Mouse (Mus musculus) kidney, postnatal 14 days (tissue): ENCODE measurements around the gene Ripor3.
A peak's percentile ranks its signal among the peaks of the same experiment; 100 is the strongest.
"Not testable (repeated sequence)": the region's sequence is repeated elsewhere in the genome, so short reads cannot be mapped to it uniquely, and the experiment has no call there.

Experiments
- DNase-seq: peaks from one replicate; pipeline ENCODE4 v3.0.0; 2022; ENCODE audit warnings: mixed read lengths

Gene Ripor3

GRCm38 (mm10) chr2:168009936-168010668, at the start of gene Ripor3:
Gene Ripor3, minus strand, starts transcription at chr2:168010618.
- peak; percentile 82 for DNase-seq

- no peak for DNase-seq
Measured at GRCm38 (mm10) chr2:168059200-168059790, 48.9 kb upstream of the Ripor3 start.

GRCm38 (mm10) chr2:168058488-168059199, 48.2 kb upstream of the Ripor3 start:
- DNase-seq, result peak; percentile 65

GRCm38 (mm10) chr2:168057876-168058275, 47.5 kb upstream of the Ripor3 start:
- not testable (repeated sequence) for DNase-seq

GRCm38 (mm10) chr2:168056666-168056933, 46.2 kb upstream of the Ripor3 start:
- no peak for DNase-seq

GRCm38 (mm10) chr2:168055910-168056665, 45.7 kb upstream of the Ripor3 start:
- no peak for DNase-seq

- DNase-seq, result no peak
Measured at GRCm38 (mm10) chr2:168054142-168054541, 43.7 kb upstream of the Ripor3 start.

GRCm38 (mm10) chr2:168052689-168053088, 42.3 kb upstream of the Ripor3 start:
- DNase-seq, result peak; percentile 69

GRCm38 (mm10) chr2:168052156-168052555, 41.7 kb upstream of the Ripor3 start:
- DNase-seq, result no peak

GRCm38 (mm10) chr2:168050000-168050942, 39.9 kb upstream of the Ripor3 start:
- peak; percentile 80 for DNase-seq

- DNase-seq, result no peak
Measured at GRCm38 (mm10) chr2:168049002-168049635, 38.7 kb upstream of the Ripor3 start.

GRCm38 (mm10) chr2:168046467-168046866, 36.0 kb upstream of the Ripor3 start:
- no peak for DNase-seq

- DNase-seq, result peak; percentile 65
Measured at GRCm38 (mm10) chr2:168045771-168046170, 35.4 kb upstream of the Ripor3 start.

GRCm38 (mm10) chr2:168045357-168045756, 34.9 kb upstream of the Ripor3 start:
- no peak for DNase-seq

- DNase-seq, result peak; percentile 76
Measured at GRCm38 (mm10) chr2:168044681-168045287, 34.4 kb upstream of the Ripor3 start.

- no peak for DNase-seq
Measured at GRCm38 (mm10) chr2:168042019-168042418, 31.6 kb upstream of the Ripor3 start.

- DNase-seq, result peak; percentile 61
Measured at GRCm38 (mm10) chr2:168040751-168041150, 30.3 kb upstream of the Ripor3 start.

GRCm38 (mm10) chr2:168037063-168037462, 26.6 kb upstream of the Ripor3 start:
- peak; percentile 65 for DNase-seq

GRCm38 (mm10) chr2:168035907-168036306, 25.5 kb upstream of the Ripor3 start:
- no peak for DNase-seq

GRCm38 (mm10) chr2:168033905-168034304, 23.5 kb upstream of the Ripor3 start:
- DNase-seq, result no peak

GRCm38 (mm10) chr2:168031842-168032241, 21.4 kb upstream of the Ripor3 start:
- no peak for DNase-seq
